Mouse (Mus musculus): ENCODE measurements around the gene Nostrin. TPM values are rescaled to one million over a fixed set of nuclear protein-coding genes. Genes with fewer than 3 reads are reported as not detected.

The Nostrin gene
- polyA plus RNA-seq (2015; fragmentation: Nextera tagmentation; extraction: Ambion mirVana), result 19.3 and 19.5 TPM in 2 replicates

DNA sequence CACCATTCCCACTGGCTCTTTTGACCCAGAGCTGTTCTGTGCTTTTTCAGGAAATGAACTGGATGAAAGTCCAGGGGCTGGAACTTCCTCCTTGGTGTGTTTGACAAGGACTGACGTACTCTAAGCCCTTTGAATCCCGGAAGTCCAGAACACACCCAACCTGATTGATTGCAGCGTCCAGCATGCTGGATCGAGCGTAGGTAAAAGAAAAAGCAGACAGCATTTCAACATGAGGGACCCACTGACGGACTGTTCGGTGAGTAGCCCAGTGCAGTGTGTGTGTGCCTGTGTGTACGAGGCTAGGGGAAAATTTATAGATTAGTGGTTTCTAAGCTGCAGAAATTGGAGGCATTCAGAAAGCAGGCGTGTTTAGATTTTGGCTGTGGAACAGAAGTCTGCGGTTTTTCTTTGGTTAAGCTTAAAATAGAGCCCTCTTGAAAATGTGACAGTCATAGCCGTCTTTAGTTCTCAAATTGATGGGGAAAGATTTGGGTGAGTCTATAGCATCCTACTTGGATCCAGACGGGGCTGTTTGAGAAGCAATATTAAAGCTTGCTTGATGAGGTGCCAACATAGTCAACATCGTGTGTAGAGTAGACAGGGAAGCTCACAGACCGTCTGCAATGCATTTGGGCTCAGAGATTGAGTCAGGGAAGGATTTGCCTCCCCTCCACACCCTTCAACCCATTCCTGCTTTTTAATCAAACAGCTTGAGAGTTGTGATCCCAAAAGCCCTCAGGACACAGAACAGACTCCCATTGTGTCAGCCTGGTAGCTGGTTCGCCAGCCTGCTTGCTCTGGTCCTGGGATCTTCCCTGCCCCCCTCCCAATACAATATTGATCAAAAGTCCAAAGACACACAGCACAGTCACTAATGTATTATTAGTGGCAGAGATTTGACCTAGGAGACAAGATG is at the start of gene Nostrin:
TSS of gene Nostrin (plus strand) at position 140 of the 916 bp plus-strand sequence.
- H3K4me2 ChIP-seq (ENCODE audit: low read depth, low read length), result peak within 1 kb of the TSS; percentile 26
- H3K4me1 ChIP-seq (replicated peaks; ENCODE audit: control insufficient read depth, insufficient read depth, low read length), result peaks cover 11% of the 10 kb centered on the region; the same call in 1 of the 2 replicates
- no peaks in the 10 kb centered on the region for H3K36me3 ChIP-seq (ENCODE audit: control insufficient read depth, insufficient read depth, low read length)
- H3K4me3 ChIP-seq (ENCODE audit: low read length), result peak within 1 kb of the TSS; percentile 14
- H3K9ac ChIP-seq (ENCODE audit: low read length), result peak within 1 kb of the TSS; percentile 15
- 19% methylated on average over 15 of the region's 15 CpGs for WGBS
- H3K9me3 ChIP-seq (ENCODE audit: control insufficient read depth, low read length), result no peaks in the 10 kb centered on the region
- H3K27ac ChIP-seq (ENCODE audit: low read length), result peak within 1 kb of the TSS; percentile 50
- H3K27me3 ChIP-seq (ENCODE audit: control insufficient read depth, insufficient read depth, low read depth, low read length), result no peaks in the 10 kb centered on the region
- peak; percentile 78 for ATAC-seq (ENCODE audit: low read depth)

GRCm38 (mm10) chr2:69086505-69087260 is 48.9 kb upstream of the Nostrin start:
- ATAC-seq (ENCODE audit: low read depth), result no peak
- Histone ChIP-seq H3K36me3 (ENCODE audit: control insufficient read depth, insufficient read depth, low read length) (no peaks in the 10 kb centered on the region), H3K27me3 (ENCODE audit: control insufficient read depth, insufficient read depth, low read depth, low read length) (no peaks in the 10 kb centered on the region), H3K9me3 (ENCODE audit: control insufficient read depth, low read length) (no peaks in the 10 kb centered on the region), H3K4me1 (replicated peaks; ENCODE audit: control insufficient read depth, insufficient read depth, low read length) (no peaks in the 10 kb centered on the region), H3K27ac (ENCODE audit: low read length) (no peak overlapping the region), H3K9ac (ENCODE audit: low read length) (no peak overlapping the region), H3K4me2 (ENCODE audit: low read depth, low read length) (no peak overlapping the region), H3K4me3 (ENCODE audit: low read length) (no peak overlapping the region)
- 69% methylated on average over 8 of the region's 8 CpGs for WGBS

DNA sequence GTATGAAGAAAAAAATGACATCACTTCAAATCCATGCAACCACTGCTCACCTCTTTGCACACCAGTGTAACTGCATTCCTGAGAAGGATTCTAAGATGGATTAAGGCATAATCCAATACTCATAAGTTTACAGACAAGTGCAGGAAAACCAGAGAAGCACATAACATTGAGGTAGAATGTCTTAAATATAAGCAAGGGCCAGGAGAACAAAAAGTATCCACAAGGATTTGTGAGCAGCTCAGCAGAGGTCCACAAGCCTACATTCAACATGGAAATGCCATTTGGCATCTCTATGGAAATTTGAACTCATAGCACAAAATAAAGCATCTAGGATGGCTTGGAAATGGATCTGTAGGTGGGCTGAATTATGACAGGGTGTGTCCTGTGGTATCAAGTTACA is 39.8 kb upstream of the Nostrin start:
- H3K27me3 ChIP-seq (ENCODE audit: control insufficient read depth, insufficient read depth, low read depth, low read length), result no peaks in the 10 kb centered on the region
- H3K27ac ChIP-seq (ENCODE audit: low read length), result no peak overlapping the region
- H3K9me3 ChIP-seq (ENCODE audit: control insufficient read depth, low read length), result no peaks in the 10 kb centered on the region
- H3K4me3 ChIP-seq (ENCODE audit: low read length), result no peak overlapping the region
- no peaks in the 10 kb centered on the region for H3K36me3 ChIP-seq (ENCODE audit: control insufficient read depth, insufficient read depth, low read length)
- H3K4me1 ChIP-seq (replicated peaks; ENCODE audit: control insufficient read depth, insufficient read depth, low read length), result no peaks in the 10 kb centered on the region
- no peak overlapping the region for H3K4me2 ChIP-seq (ENCODE audit: low read depth, low read length)
- no peak for ATAC-seq (ENCODE audit: low read depth)
- no peak overlapping the region for H3K9ac ChIP-seq (ENCODE audit: low read length)

DNA sequence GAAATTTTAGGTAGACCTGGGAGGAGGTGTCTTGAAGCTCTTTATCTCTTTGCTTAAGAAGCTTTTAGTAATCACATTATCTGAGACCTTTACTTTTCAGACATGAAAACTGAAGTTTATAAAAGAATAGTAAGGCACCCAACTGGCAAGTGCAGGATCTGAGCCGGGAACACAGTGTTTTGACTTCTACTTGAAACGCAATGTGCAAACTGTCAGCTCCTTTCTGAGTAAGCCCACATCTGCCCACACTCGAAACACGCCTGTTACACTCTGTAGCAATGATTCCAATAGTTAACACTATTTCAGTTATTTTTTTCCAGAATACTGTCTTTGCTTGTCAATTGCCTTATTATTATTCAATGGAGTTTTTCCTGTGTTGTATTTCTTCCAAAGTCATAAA is 38.8 kb upstream of the Nostrin start:
- Histone ChIP-seq H3K9me3 (ENCODE audit: control insufficient read depth, low read length) (no peaks in the 10 kb centered on the region), H3K4me3 (ENCODE audit: low read length) (no peak overlapping the region), H3K27me3 (ENCODE audit: control insufficient read depth, insufficient read depth, low read depth, low read length) (no peaks in the 10 kb centered on the region), H3K9ac (ENCODE audit: low read length) (no peak overlapping the region), H3K36me3 (ENCODE audit: control insufficient read depth, insufficient read depth, low read length) (no peaks in the 10 kb centered on the region), H3K4me1 (replicated peaks; ENCODE audit: control insufficient read depth, insufficient read depth, low read length) (no peaks in the 10 kb centered on the region), H3K4me2 (ENCODE audit: low read depth, low read length) (no peak overlapping the region), H3K27ac (ENCODE audit: low read length) (no peak overlapping the region)
- ATAC-seq (ENCODE audit: low read depth), result no peak
- 77% methylated on average over 4 of the region's 4 CpGs for WGBS

DNA sequence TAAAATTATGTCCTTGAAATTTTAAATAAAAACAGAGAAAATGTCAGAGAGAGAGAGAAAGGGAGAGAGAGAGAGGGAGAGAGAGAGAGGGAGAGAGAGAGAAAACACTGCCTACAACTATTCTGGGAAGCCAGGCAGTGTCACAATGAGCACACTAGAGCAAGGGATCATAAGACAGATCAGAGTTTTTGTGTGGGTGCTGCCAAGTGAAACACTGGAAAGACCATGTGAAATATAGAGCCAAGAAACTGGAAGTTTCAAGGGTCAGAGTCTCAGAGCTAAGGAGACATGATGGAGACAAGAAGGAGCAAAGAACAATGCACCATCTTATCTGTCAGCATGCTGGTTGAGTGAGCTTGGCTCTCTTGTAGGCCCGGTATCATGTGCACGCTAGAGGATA is 38.1 kb upstream of the Nostrin start:
- no peak overlapping the region for H3K9ac ChIP-seq (ENCODE audit: low read length)
- H3K4me3 ChIP-seq (ENCODE audit: low read length), result no peak overlapping the region
- no peaks in the 10 kb centered on the region for H3K9me3 ChIP-seq (ENCODE audit: control insufficient read depth, low read length)
- no peaks in the 10 kb centered on the region for H3K27me3 ChIP-seq (ENCODE audit: control insufficient read depth, insufficient read depth, low read depth, low read length)
- ATAC-seq (ENCODE audit: low read depth), result no peak
- no peaks in the 10 kb centered on the region for H3K36me3 ChIP-seq (ENCODE audit: control insufficient read depth, insufficient read depth, low read length)
- H3K4me2 ChIP-seq (ENCODE audit: low read depth, low read length), result no peak overlapping the region
- H3K27ac ChIP-seq (ENCODE audit: low read length), result no peak overlapping the region
- 89% methylated on average over 2 of the region's 2 CpGs for WGBS
- no peaks in the 10 kb centered on the region for H3K4me1 ChIP-seq (replicated peaks; ENCODE audit: control insufficient read depth, insufficient read depth, low read length)

DNA sequence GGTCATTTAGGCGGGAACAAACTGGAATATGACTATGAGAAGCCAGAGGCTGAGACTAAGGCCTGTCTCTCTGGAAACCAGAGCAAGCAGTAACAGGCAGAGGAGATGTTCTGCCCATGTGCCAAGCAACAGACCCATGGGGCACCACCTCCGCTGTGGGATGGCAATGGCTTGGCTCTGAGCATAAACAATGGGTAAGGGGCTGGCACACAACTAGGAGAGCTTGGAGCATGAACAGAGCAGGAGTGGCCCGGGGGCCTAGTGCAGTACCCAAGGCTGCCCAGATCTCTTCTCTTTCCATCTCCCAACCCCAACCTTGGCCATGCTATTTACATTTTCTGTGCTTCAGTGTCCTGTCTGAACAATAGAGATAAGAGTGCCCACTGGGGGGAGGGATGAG is 36.9 kb upstream of the Nostrin start:
- no peaks in the 10 kb centered on the region for H3K4me1 ChIP-seq (replicated peaks; ENCODE audit: control insufficient read depth, insufficient read depth, low read length)
- H3K4me2 ChIP-seq (ENCODE audit: low read depth, low read length), result no peak overlapping the region
- no peaks in the 10 kb centered on the region for H3K36me3 ChIP-seq (ENCODE audit: control insufficient read depth, insufficient read depth, low read length)
- WGBS, result 93% methylated on average over 3 of the region's 3 CpGs
- H3K27me3 ChIP-seq (ENCODE audit: control insufficient read depth, insufficient read depth, low read depth, low read length), result no peaks in the 10 kb centered on the region
- H3K9ac ChIP-seq (ENCODE audit: low read length), result no peak overlapping the region
- no peak for ATAC-seq (ENCODE audit: low read depth)
- H3K27ac ChIP-seq (ENCODE audit: low read length), result no peak overlapping the region
- H3K4me3 ChIP-seq (ENCODE audit: low read length), result no peak overlapping the region
- no peaks in the 10 kb centered on the region for H3K9me3 ChIP-seq (ENCODE audit: control insufficient read depth, low read length)

GRCm38 (mm10) chr2:69099147-69099546 is 36.5 kb upstream of the Nostrin start:
- Histone ChIP-seq H3K27ac (ENCODE audit: low read length) (no peak overlapping the region), H3K4me3 (ENCODE audit: low read length) (no peak overlapping the region), H3K27me3 (ENCODE audit: control insufficient read depth, insufficient read depth, low read depth, low read length) (no peaks in the 10 kb centered on the region), H3K36me3 (ENCODE audit: control insufficient read depth, insufficient read depth, low read length) (no peaks in the 10 kb centered on the region), H3K4me1 (replicated peaks; ENCODE audit: control insufficient read depth, insufficient read depth, low read length) (no peaks in the 10 kb centered on the region), H3K9ac (ENCODE audit: low read length) (no peak overlapping the region), H3K9me3 (ENCODE audit: control insufficient read depth, low read length) (no peaks in the 10 kb centered on the region), H3K4me2 (ENCODE audit: low read depth, low read length) (no peak overlapping the region)
- WGBS, result 93% methylated on average over 7 of the region's 7 CpGs
- ATAC-seq (ENCODE audit: low read depth), result no peak

DNA sequence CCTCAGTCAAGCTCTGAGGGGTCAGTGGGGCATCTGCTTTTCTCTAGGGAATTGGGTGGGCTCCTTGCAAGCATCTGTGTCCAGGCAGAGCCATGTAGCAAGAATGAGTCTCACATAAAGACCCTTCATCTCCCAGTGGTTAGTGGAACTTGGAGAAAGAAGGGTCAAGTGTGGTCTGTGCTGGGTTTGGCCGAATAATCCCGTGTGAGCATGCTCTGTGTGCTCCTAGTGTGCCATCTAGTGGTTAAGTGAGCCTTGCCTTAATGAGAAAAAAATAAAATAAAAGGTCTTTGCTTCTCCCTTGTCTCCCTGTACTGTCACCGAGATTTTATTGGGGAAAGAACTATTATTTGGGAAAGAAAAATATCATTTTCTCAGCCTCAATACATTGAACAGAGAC is 34.9 kb upstream of the Nostrin start:
- 19% methylated on average over 3 of the region's 3 CpGs for WGBS
- no peak overlapping the region for H3K9ac ChIP-seq (ENCODE audit: low read length)
- no peak for ATAC-seq (ENCODE audit: low read depth)
- H3K9me3 ChIP-seq (ENCODE audit: control insufficient read depth, low read length), result no peaks in the 10 kb centered on the region
- H3K27me3 ChIP-seq (ENCODE audit: control insufficient read depth, insufficient read depth, low read depth, low read length), result no peaks in the 10 kb centered on the region
- H3K27ac ChIP-seq (ENCODE audit: low read length), result no peak overlapping the region
- no peaks in the 10 kb centered on the region for H3K36me3 ChIP-seq (ENCODE audit: control insufficient read depth, insufficient read depth, low read length)
- H3K4me3 ChIP-seq (ENCODE audit: low read length), result no peak overlapping the region
- no peak overlapping the region for H3K4me2 ChIP-seq (ENCODE audit: low read depth, low read length)
- H3K4me1 ChIP-seq (replicated peaks; ENCODE audit: control insufficient read depth, insufficient read depth, low read length), result no peaks in the 10 kb centered on the region

DNA sequence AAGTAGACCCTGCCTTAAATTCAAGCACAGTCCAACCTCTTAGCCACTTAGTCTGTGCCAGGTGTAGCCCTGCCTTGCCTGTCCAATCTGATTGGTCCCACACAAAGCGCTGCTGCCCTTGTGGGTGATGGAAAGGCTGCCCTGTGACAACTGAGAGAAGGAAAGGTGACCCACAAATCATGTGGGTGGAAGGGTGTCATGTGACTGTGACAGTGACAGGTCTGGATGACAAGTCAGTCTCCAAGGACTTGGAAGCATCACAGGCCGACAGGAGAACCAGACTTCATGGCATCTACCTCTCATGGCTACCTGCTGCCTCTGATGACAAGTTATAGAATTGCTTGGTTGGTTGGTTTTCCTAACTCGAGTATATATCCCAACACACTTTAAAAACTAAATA is 32.1 kb upstream of the Nostrin start:
- H3K9me3 ChIP-seq (ENCODE audit: control insufficient read depth, low read length), result no peaks in the 10 kb centered on the region
- H3K27me3 ChIP-seq (ENCODE audit: control insufficient read depth, insufficient read depth, low read depth, low read length), result no peaks in the 10 kb centered on the region
- no peak for ATAC-seq (ENCODE audit: low read depth)
- no peak overlapping the region for H3K9ac ChIP-seq (ENCODE audit: low read length)
- 81% methylated on average over 3 of the region's 3 CpGs for WGBS
- H3K4me1 ChIP-seq (replicated peaks; ENCODE audit: control insufficient read depth, insufficient read depth, low read length), result no peaks in the 10 kb centered on the region
- no peak overlapping the region for H3K4me2 ChIP-seq (ENCODE audit: low read depth, low read length)
- H3K4me3 ChIP-seq (ENCODE audit: low read length), result no peak overlapping the region
- H3K36me3 ChIP-seq (ENCODE audit: control insufficient read depth, insufficient read depth, low read length), result no peaks in the 10 kb centered on the region
- H3K27ac ChIP-seq (ENCODE audit: low read length), result no peak overlapping the region

Data from lung, embryonic 16.5 days (tissue).